ENCODE assay signal across 29 mouse cellular contexts in the genomic region with DNA sequence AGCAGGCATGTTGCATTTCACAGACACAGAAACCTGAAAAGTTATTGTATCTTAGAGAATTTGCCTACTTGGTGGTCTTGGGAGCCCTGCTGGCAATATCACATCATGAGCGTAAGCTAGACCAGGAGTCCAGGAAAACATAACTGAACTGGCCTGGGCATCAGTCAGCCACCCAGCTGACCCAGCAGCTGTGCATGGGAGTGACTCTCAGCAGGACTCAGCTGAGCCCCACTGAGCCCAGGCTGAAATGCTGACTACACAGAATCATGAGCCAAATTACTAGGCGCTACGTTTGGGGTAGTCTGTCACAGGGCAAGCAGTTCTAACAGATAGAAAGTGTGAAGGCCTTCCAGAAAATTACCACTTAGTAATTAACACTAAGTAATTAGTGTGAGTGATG. TPM values are rescaled to one million over a fixed set of nuclear protein-coding genes. Genes with fewer than 3 reads are reported as not detected.
DNase-seq lines count a peak whose midpoint lies in the region; ATAC-seq and TF ChIP-seq lines count a peak whose summit lies in the region.
"Had no signal": no experiment of that assay in that cellular context is flagged by ENCODE, and none has a peak within 500 bp of the region (broad histone marks: within the 10 kb centered on the region; RNA-seq: fewer than 3 reads in every experiment).

No protein-coding gene starts in this region.

- TF ChIP-seq POLR2A in brain, embryonic 14.5 days (IDR thresholded peaks at IDR 0.05; ENCODE audit: borderline replicate concordance, extremely low read depth, insufficient read depth, insufficient read length, poor library complexity, severe bottlenecking), result no peak
- no peak for TF ChIP-seq POLR2A in cerebellum, adult 2 months (IDR thresholded peaks at IDR 0.05; ENCODE audit: borderline replicate concordance, insufficient read depth, low read length)

- H3K4me3 ChIP-seq in hindbrain, embryonic 16.5 days (ENCODE audit: low read length), result no peak overlapping the region
- H3K4me3 ChIP-seq in hindbrain, embryonic 11.5 days (ENCODE audit: low read depth, low read length), result no peak overlapping the region
- H3K4me3 ChIP-seq in cerebellum, adult 2 months (replicated peaks; ENCODE audit: insufficient read depth, low read depth, low read length), result no peak overlapping the region
- H3K4me3 ChIP-seq: embryonic facial prominence, embryonic 15.5 days; heart, embryonic 12.5 days; hindbrain, embryonic 12.5 days; intestine, embryonic 15.5 days; limb, embryonic 13.5 days; liver, embryonic 12.5 days; neural tube, embryonic 12.5 days; stomach, embryonic 15.5 days had no signal

- H3K27me3 ChIP-seq in hindbrain, embryonic 16.5 days (replicated peaks; ENCODE audit: control insufficient read depth, insufficient read depth, low read length), result no peaks in the 10 kb centered on the region
- H3K27me3 ChIP-seq in hindbrain, embryonic 11.5 days (ENCODE audit: control insufficient read depth, insufficient read depth, low read length), result no peaks in the 10 kb centered on the region
- no peaks in the 10 kb centered on the region for H3K27me3 ChIP-seq in cerebellum, adult 2 months (ENCODE audit: control insufficient read depth, insufficient read depth, low read length)
- H3K27me3 ChIP-seq: embryonic facial prominence, embryonic 15.5 days; heart, embryonic 12.5 days; hindbrain, embryonic 12.5 days; intestine, embryonic 15.5 days; limb, embryonic 13.5 days; liver, embryonic 12.5 days; neural tube, embryonic 12.5 days; stomach, embryonic 15.5 days had no signal

- no peak overlapping the region for H3K4me2 ChIP-seq in hindbrain, embryonic 16.5 days (ENCODE audit: low read length)
- H3K4me2 ChIP-seq in hindbrain, embryonic 11.5 days (replicated peaks; ENCODE audit: low read depth, low read length), result no peak overlapping the region
- H3K4me2 ChIP-seq: embryonic facial prominence, embryonic 15.5 days; heart, embryonic 12.5 days; hindbrain, embryonic 12.5 days; intestine, embryonic 15.5 days; limb, embryonic 13.5 days; liver, embryonic 12.5 days; midbrain, embryonic 11.5 days; neural tube, embryonic 12.5 days; stomach, embryonic 15.5 days had no signal

- ATAC-seq in hindbrain, embryonic 16.5 days, result peak; percentile 68
- ATAC-seq in hindbrain, embryonic 11.5 days (ENCODE audit: low FRiP score), result no peak
- ATAC-seq: CD4-positive, CD25-positive, alpha-beta regulatory T cell, adult 4 months; forebrain, postnatal 0 days; intestine, embryonic 15.5 days; liver, embryonic 12.5 days had no signal

- H3K27ac ChIP-seq in hindbrain, embryonic 16.5 days (ENCODE audit: low read depth, low read length), result no peak overlapping the region
- H3K27ac ChIP-seq in hindbrain, embryonic 11.5 days (ENCODE audit: low read depth, low read length), result no peak overlapping the region
- no peak overlapping the region for H3K27ac ChIP-seq in cerebellum, adult 2 months (ENCODE audit: insufficient read depth, low read length)
- H3K27ac ChIP-seq: embryonic facial prominence, embryonic 15.5 days; hindbrain, embryonic 12.5 days; intestine, embryonic 15.5 days; limb, embryonic 13.5 days; liver, embryonic 12.5 days; neural tube, embryonic 12.5 days; stomach, embryonic 15.5 days had no signal

- H3K9ac ChIP-seq in hindbrain, embryonic 16.5 days (ENCODE audit: low read depth, low read length), result no peak overlapping the region
- no peak overlapping the region for H3K9ac ChIP-seq in hindbrain, embryonic 11.5 days (ENCODE audit: low read depth, low read length)
- H3K9ac ChIP-seq: embryonic facial prominence, embryonic 15.5 days; forebrain, postnatal 0 days; heart, embryonic 12.5 days; hindbrain, embryonic 12.5 days; intestine, embryonic 15.5 days; limb, embryonic 13.5 days; liver, embryonic 12.5 days; neural tube, embryonic 12.5 days; stomach, embryonic 15.5 days had no signal

- H3K36me3 ChIP-seq in hindbrain, embryonic 16.5 days (ENCODE audit: control insufficient read depth, insufficient read depth, low read length), result no peaks in the 10 kb centered on the region
- no peaks in the 10 kb centered on the region for H3K36me3 ChIP-seq in hindbrain, embryonic 11.5 days (ENCODE audit: control insufficient read depth, insufficient read depth, low read length)
- H3K36me3 ChIP-seq: embryonic facial prominence, embryonic 15.5 days; heart, embryonic 12.5 days; hindbrain, embryonic 12.5 days; intestine, embryonic 15.5 days; limb, embryonic 13.5 days; liver, embryonic 12.5 days; neural tube, embryonic 12.5 days; stomach, embryonic 15.5 days had no signal

- TF ChIP-seq CTCF in brain, embryonic 14.5 days (IDR thresholded peaks at IDR 0.05; ENCODE audit: borderline replicate concordance, extremely low read depth, insufficient read depth, insufficient read length), result no peak
- TF ChIP-seq CTCF in cerebellum, adult 2 months (IDR thresholded peaks at IDR 0.05; ENCODE audit: borderline replicate concordance, insufficient read depth, low read depth, low read length), result no peak

- H3K9me3 ChIP-seq in hindbrain, embryonic 16.5 days (ENCODE audit: control insufficient read depth, low read length), result no peaks in the 10 kb centered on the region
- no peaks in the 10 kb centered on the region for H3K9me3 ChIP-seq in hindbrain, embryonic 11.5 days (ENCODE audit: control insufficient read depth, low read length)
- H3K9me3 ChIP-seq: embryonic facial prominence, embryonic 15.5 days; heart, embryonic 12.5 days; hindbrain, embryonic 12.5 days; intestine, embryonic 15.5 days; limb, embryonic 13.5 days; liver, embryonic 12.5 days; neural tube, embryonic 12.5 days; stomach, embryonic 15.5 days had no signal

- DNase-seq in hindbrain, embryonic 11.5 days (ENCODE audit: low spot score), result no peak
- DNase-seq in brain, embryonic 14.5 days (ENCODE audit: low read depth), result peak; percentile 26
- DNase-seq in cerebellum, adult 2 months, result peak; percentile 68 to 82
- DNase-seq in cerebellum, postnatal 25 days, result peak; percentile 70 to 72
- no peak for DNase-seq in right cerebral cortex, postnatal 4 days
- no peak for DNase-seq in urinary bladder, postnatal 25 days (ENCODE audit: low spot score)
- DNase-seq: adrenal gland, postnatal 25 days; forebrain, postnatal 0 days; gastrocnemius, postnatal 14 days; heart, adult 18-20 months; heart, postnatal 10 days; kidney, adult 8-10 months; kidney, postnatal 10 days; lung, adult 18-20 months; lung, postnatal 10 days; retina, postnatal 1 day; thymus, adult 18-20 months; thymus, postnatal 4 days had no signal

- H3K4me1 ChIP-seq in hindbrain, embryonic 16.5 days (ENCODE audit: control insufficient read depth, insufficient read depth, low read depth, low read length), result no peaks in the 10 kb centered on the region
- H3K4me1 ChIP-seq in hindbrain, embryonic 11.5 days (replicated peaks; ENCODE audit: control insufficient read depth, insufficient read depth, low read length), result no peaks in the 10 kb centered on the region
- H3K4me1 ChIP-seq in cerebellum, adult 2 months (ENCODE audit: control insufficient read depth, insufficient read depth, low read length), result peaks cover 16% of the 10 kb centered on the region
- H3K4me1 ChIP-seq: embryonic facial prominence, embryonic 15.5 days; hindbrain, embryonic 12.5 days; intestine, embryonic 15.5 days; liver, embryonic 12.5 days; neural tube, embryonic 12.5 days; stomach, embryonic 15.5 days had no signal

- WGBS in hindbrain, embryonic 16.5 days, result 61% methylated on average over 3 of the region's 3 CpGs
- 75% methylated on average over 3 of the region's 3 CpGs for WGBS in hindbrain, embryonic 11.5 days
- 10% methylated on average over 3 of the region's 3 CpGs for WGBS in cerebellum, adult 2 months

RNA-seq across cellular contexts. Expression of a gene that starts 41.2 kb away (rescaled TPM):
- 57.1 and 61.2 TPM in 2 replicates for polyA plus RNA-seq in hindbrain, embryonic 16.5 days (2015; fragmentation: Nextera tagmentation; extraction: Ambion mirVana)
- 12.0 TPM in 2 replicates for polyA plus RNA-seq in hindbrain, embryonic 11.5 days (2014; fragmentation: Nextera tagmentation; extraction: Ambion mirVana)
- polyA plus RNA-seq in brain, embryonic 14.5 days (2012; rRNA removed), result 27.1 and 45.3 TPM in 2 replicates
- 93.6 and 94.3 TPM in 2 replicates for polyA plus RNA-seq in cerebellum, adult 2 months (2012; rRNA removed)

Comparison
In these comparisons a context has a peak if more than half of its experiments do, and no peak if none do; other contexts are left out.
1. DNase-seq: peak in brain, embryonic 14.5 days (single experiment), cerebellum, adult 2 months (2 of 2) and cerebellum, postnatal 25 days (2 of 2); none in hindbrain, embryonic 11.5 days (single experiment), right cerebral cortex, postnatal 4 days (single experiment) and urinary bladder, postnatal 25 days (single experiment).